Mouse (Mus musculus) forebrain, postnatal 0 days (tissue): ENCODE data around the gene Xrcc4. TPM values are rescaled to one million over a fixed set of nuclear protein-coding genes. Genes with fewer than 3 reads are reported as not detected.
"Not testable (repeated sequence)": the region's sequence is repeated elsewhere in the genome, so short reads cannot be mapped to it uniquely, and the experiment has no call there.

Experiments used
- ATAC-seq: fragments of 200-750 bp; cut with Nextera tagmentation; 2 replicates; pipeline ENCODE4 v1.8.0; 2017; ENCODE audit warnings: mild to moderate bottlenecking, moderate library complexity
- DNase-seq: peaks from one replicate; pipeline ENCODE4 v3.0.0-alpha.2; 2015
- H3K27ac ChIP-seq: fragments of 300-500 bp; sonication (generic); 2 replicates; pipeline ENCODE4 v1.5.1; 2014; ENCODE audit warnings: low read depth, mild to moderate bottlenecking, antibody characterized with exemption, low read length, moderate library complexity, mixed read lengths
- H3K27me3 ChIP-seq: fragments of 300-500 bp; sonication (generic); 2 replicates; pipeline ENCODE4 v1.6.1; 2014; ENCODE audit warnings: mild to moderate bottlenecking, low read length, mixed read lengths; ENCODE audit not compliant: insufficient read depth
- H3K36me3 ChIP-seq: fragments of 300-500 bp; sonication (generic); 2 replicates; pipeline ENCODE4 v1.6.1; 2014; ENCODE audit warnings: mild to moderate bottlenecking, moderate library complexity; ENCODE audit not compliant: insufficient read depth
- H3K4me1 ChIP-seq: fragments of 300-500 bp; sonication (generic); 2 replicates; pipeline ENCODE4 v1.6.1; 2014; ENCODE audit warnings: antibody characterized with exemption; ENCODE audit not compliant: insufficient read depth
- H3K4me2 ChIP-seq: fragments of 300-500 bp; sonication (generic); 2 replicates; pipeline ENCODE4 v1.6.1; 2014; ENCODE audit warnings: low read depth, mild to moderate bottlenecking, moderate library complexity
- H3K4me3 ChIP-seq: fragments of 300-500 bp; sonication (generic); 2 replicates; pipeline ENCODE4 v1.5.1; 2014; ENCODE audit warnings: low read depth, low read length, mixed read lengths
- H3K9ac ChIP-seq: fragments of 300-500 bp; sonication (generic); 2 replicates; pipeline ENCODE4 v1.6.1; 2014; ENCODE audit warnings: mild to moderate bottlenecking
- H3K9me3 ChIP-seq: fragments of 300-500 bp; sonication (generic); 2 replicates; pipeline ENCODE4 v1.6.1; 2016; ENCODE audit warnings: low read length
- CTCF ChIP-seq: sonication (generic); IDR thresholded peaks from 2 replicates; pipeline ENCODE4 v1.5.1; 2016; ENCODE audit warnings: antibody characterized with exemption, control low read depth, low read depth
- WGBS: fragments of 180-500 bp; shearing (Covaris S2); extraction: QIAGEN DNeasy Blood & Tissue Kit; methylation state at CpG from one replicate; pipeline ENCODE4 v1.1.7; 2014; 5-methylcytosine and 5-hydroxymethylcytosine counted together
- polyA plus RNA-seq: library from polyadenylated mRNA; unstranded; fragments of >200 nt; fragmentation: Nextera tagmentation; extraction: Ambion mirVana; gene quantifications from 2 replicates; pipeline ENCODE4 v1.2.1, GENCODE M21; 2015
- total RNA-seq: library from RNA; depleted of rRNA; stranded (reverse); fragments of >200 nt; gene quantifications from 2 replicates; pipeline ENCODE4 v1.2.3, GENCODE M21; 2014; rRNA removed

Xrcc4 gene
- total RNA-seq = 19.3 and 24.0 TPM in 2 replicates
- polyA plus RNA-seq = 17.2 and 19.0 TPM in 2 replicates

- H3K4me1 ChIP-seq = no peaks in the 10 kb centered on the region; the same call in 1 of the 2 replicates
- ATAC-seq (peak; percentile 100), DNase-seq (peak; percentile 97)
- TF ChIP-seq CTCF = no peak
- H3K27me3 ChIP-seq = no peaks in the 10 kb centered on the region
- H3K4me3 ChIP-seq = peak within 1 kb of the TSS; percentile 75
- peak within 1 kb of the TSS; percentile 89 for H3K9ac ChIP-seq
- peak within 1 kb of the TSS; percentile 95 for H3K4me2 ChIP-seq
- H3K27ac ChIP-seq = peak within 1 kb of the TSS; percentile 85
- peaks cover 2% of the 10 kb centered on the region; the same call in 1 of the 2 replicates for H3K36me3 ChIP-seq
- WGBS = 4% methylated on average over 41 of the region's 41 CpGs
- no peaks in the 10 kb centered on the region for H3K9me3 ChIP-seq
Measured at GRCm38 (mm10) chr13:90088962-90089824, at the start of gene Xrcc4, which contains the start of gene Tmem167. Gene Xrcc4 (minus strand): TSS chr13:90089608. Gene Tmem167 (plus strand): TSS chr13:90089123.

GRCm38 (mm10) chr13:90136156-90136910 is 46.9 kb upstream of the Xrcc4 start:
- H3K4me1 ChIP-seq = no peaks in the 10 kb centered on the region
- no peak for TF ChIP-seq CTCF
- DNase-seq = peak; percentile 60
- no peak overlapping the region for H3K4me3 ChIP-seq
- peak; percentile 92 for ATAC-seq
- H3K4me2 ChIP-seq = no peak overlapping the region
- H3K36me3 ChIP-seq = no peaks in the 10 kb centered on the region
- peak overlapping the region; percentile 23; the same call in 1 of the 2 replicates for H3K27ac ChIP-seq
- WGBS = 44% methylated on average over 3 of the region's 3 CpGs
- no peak overlapping the region for H3K9ac ChIP-seq
- no peaks in the 10 kb centered on the region for H3K27me3 ChIP-seq
- H3K9me3 ChIP-seq = no peaks in the 10 kb centered on the region

DNA sequence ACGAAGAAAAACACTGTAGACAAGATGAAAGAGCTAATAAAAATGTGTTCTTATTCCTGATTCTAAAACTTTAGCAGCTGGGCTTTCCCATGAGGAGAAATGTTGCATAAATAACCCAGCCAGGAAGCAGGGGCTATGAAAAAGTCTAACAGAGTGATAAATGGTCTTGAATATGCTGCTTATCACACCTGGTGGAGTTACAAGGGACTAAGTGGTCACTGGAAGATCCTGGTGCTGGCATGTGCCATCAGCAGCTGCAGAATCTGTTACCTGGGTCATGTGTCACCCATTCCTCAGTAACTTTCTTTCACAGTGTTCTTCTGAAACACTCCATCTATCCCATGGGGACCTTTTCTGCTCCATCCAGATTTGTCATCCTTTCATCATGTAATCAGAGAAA is 22.3 kb upstream of the Xrcc4 start:
- H3K4me2 ChIP-seq = no peak overlapping the region
- no peak for ATAC-seq
- H3K27ac ChIP-seq = no peak overlapping the region
- H3K4me3 ChIP-seq = no peak overlapping the region
- H3K4me1 ChIP-seq = no peaks in the 10 kb centered on the region
- no peak for TF ChIP-seq CTCF
- no peaks in the 10 kb centered on the region for H3K27me3 ChIP-seq
- H3K36me3 ChIP-seq = no peaks in the 10 kb centered on the region
- WGBS = 81% methylated on average over 1 of the region's 1 CpGs
- H3K9ac ChIP-seq = no peak overlapping the region
- no peak for DNase-seq
- no peaks in the 10 kb centered on the region for H3K9me3 ChIP-seq

DNA sequence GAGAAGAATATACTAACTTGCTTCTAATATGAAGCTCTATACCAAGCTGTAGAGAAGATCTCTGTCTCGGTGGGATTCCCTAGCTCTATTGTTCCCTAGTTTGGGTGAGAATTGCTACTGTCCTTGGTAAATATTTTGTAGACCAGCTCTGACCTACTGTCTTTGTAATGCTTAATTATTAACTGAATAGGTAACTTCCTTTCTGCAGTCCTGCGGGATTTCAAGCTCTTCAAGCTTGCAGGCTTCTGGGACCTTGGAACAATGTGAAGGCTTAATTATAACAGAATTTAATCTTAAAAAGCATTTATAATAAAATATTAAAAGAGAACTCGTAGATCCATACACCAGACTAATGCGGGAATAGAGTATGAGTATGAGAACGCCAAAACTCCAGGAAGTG is 19.3 kb upstream of the Xrcc4 start:
- not testable (repeated sequence) for ATAC-seq, H3K9me3 ChIP-seq
- WGBS = 93% methylated on average over 5 of the region's 5 CpGs

GRCm38 (mm10) chr13:90106139-90106538 is 16.7 kb upstream of the Xrcc4 start:
- no peaks in the 10 kb centered on the region for H3K4me1 ChIP-seq
- no peak for DNase-seq
- no peak overlapping the region for H3K4me3 ChIP-seq
- ATAC-seq = no peak
- H3K27me3 ChIP-seq = no peaks in the 10 kb centered on the region
- no peaks in the 10 kb centered on the region for H3K9me3 ChIP-seq
- H3K9ac ChIP-seq = no peak overlapping the region
- no peak for TF ChIP-seq CTCF
- no peak overlapping the region for H3K4me2 ChIP-seq
- H3K36me3 ChIP-seq = peaks cover 20% of the 10 kb centered on the region
- 91% methylated on average over 7 of the region's 7 CpGs for WGBS
- no peak overlapping the region for H3K27ac ChIP-seq

More for the DNA sequence above, 19.3 kb upstream of the Xrcc4 start:
- H3K36me3 ChIP-seq = peaks cover 15% of the 10 kb centered on the region
- not testable (repeated sequence) for H3K4me1 ChIP-seq, H3K4me3 ChIP-seq, DNase-seq, H3K27me3 ChIP-seq, H3K9ac ChIP-seq, H3K27ac ChIP-seq, H3K4me2 ChIP-seq

DNA sequence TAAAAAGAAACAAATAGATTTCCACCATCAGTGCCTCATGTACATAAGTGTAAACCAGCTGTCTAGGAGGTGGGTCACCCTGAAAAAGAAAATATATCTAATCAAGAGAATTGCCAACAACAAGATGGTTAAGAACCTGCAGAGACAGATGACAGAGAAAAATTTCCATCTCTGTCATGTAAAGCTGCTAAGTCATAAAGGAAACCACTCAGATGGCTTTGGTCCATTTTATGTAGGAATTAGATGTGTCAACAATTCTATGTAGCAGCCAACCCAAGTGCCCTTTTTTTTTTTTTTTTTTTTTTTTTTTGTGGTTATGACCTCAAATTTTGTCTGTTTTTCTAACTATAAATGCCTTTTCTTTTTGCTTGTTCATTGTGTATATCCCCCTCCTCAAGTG is 12.1 kb upstream of the Xrcc4 start:
- no peak for DNase-seq

More for the DNA sequence above, 12.1 kb upstream of the Xrcc4 start:
- no peak overlapping the region for H3K4me3 ChIP-seq
- H3K4me1 ChIP-seq = no peaks in the 10 kb centered on the region
- H3K9ac ChIP-seq = no peak overlapping the region
- H3K9me3 ChIP-seq = no peaks in the 10 kb centered on the region
- H3K4me2 ChIP-seq = no peak overlapping the region
- TF ChIP-seq CTCF = no peak
- ATAC-seq = no peak
- H3K36me3 ChIP-seq = peaks cover 20% of the 10 kb centered on the region
- no peak overlapping the region for H3K27ac ChIP-seq
- no peaks in the 10 kb centered on the region for H3K27me3 ChIP-seq
